Mouse (Mus musculus) hindbrain, embryonic 13.5 days (tissue): ENCODE measurements around the gene Fam198b. TPM values are rescaled to one million over a fixed set of nuclear protein-coding genes. Genes with fewer than 3 reads are reported as not detected.

Experiments used
- ATAC-seq: fragments of 200-750 bp; cut with Nextera tagmentation; 2 replicates; pipeline ENCODE4 v1.8.0; 2017; ENCODE audit warnings: moderate TSS enrichment; ENCODE audit not compliant: low FRiP score
- H3K27ac ChIP-seq: fragments of 300-500 bp; sonication (generic); 2 replicates; pipeline ENCODE4 v1.5.1; 2015; ENCODE audit warnings: inconsistent platforms, mild to moderate bottlenecking, moderate library complexity
- H3K27me3 ChIP-seq: fragments of 300-500 bp; sonication (generic); 2 replicates; pipeline ENCODE4 v1.6.1; 2015; ENCODE audit warnings: mild to moderate bottlenecking, inconsistent platforms
- H3K36me3 ChIP-seq: fragments of 300-500 bp; sonication (generic); 2 replicates; pipeline ENCODE4 v1.6.1; 2015; ENCODE audit warnings: mild to moderate bottlenecking, inconsistent platforms
- H3K4me1 ChIP-seq: fragments of 300-500 bp; sonication (generic); replicated peaks from 2 replicates; pipeline ENCODE4 v1.6.1; 2015; ENCODE audit warnings: inconsistent platforms
- H3K4me2 ChIP-seq: fragments of 300-500 bp; sonication (generic); 2 replicates; pipeline ENCODE4 v1.6.1; 2015; ENCODE audit warnings: inconsistent platforms, mild to moderate bottlenecking, moderate library complexity
- H3K4me3 ChIP-seq: fragments of 300-500 bp; sonication (generic); 2 replicates; pipeline ENCODE4 v1.5.1; 2015; ENCODE audit warnings: mild to moderate bottlenecking, inconsistent platforms
- H3K9ac ChIP-seq: fragments of 300-500 bp; sonication (generic); 2 replicates; pipeline ENCODE4 v1.6.1; 2015; ENCODE audit warnings: mild to moderate bottlenecking, inconsistent platforms
- H3K9me3 ChIP-seq: fragments of 300-500 bp; sonication (generic); 2 replicates; pipeline ENCODE4 v1.6.1; 2016; ENCODE audit warnings: inconsistent platforms
- WGBS: fragments of 180-500 bp; shearing (Covaris S2); methylation state at CpG from one replicate; pipeline ENCODE4 v1.1.7; 2015; 5-methylcytosine and 5-hydroxymethylcytosine counted together
- polyA plus RNA-seq: library from polyadenylated mRNA; unstranded; fragments of >200 nt; fragmentation: Nextera tagmentation; extraction: Ambion mirVana; gene quantifications from 2 replicates; pipeline ENCODE4 v1.2.1, GENCODE M21; 2015

Gene Fam198b
- polyA plus RNA-seq, 1 experiment from 2014 or later = 3.9 TPM

GRCm38 (mm10) chr3:79970498-79970897 lies 86.2 kb downstream of the Fam198b start:
- H3K27me3 ChIP-seq = no peaks in the 10 kb centered on the region
- 85% methylated on average over 2 of the region's 2 CpGs for WGBS
- no peaks in the 10 kb centered on the region for H3K9me3 ChIP-seq
- H3K4me3 ChIP-seq = no peak overlapping the region
- no peak overlapping the region for H3K9ac ChIP-seq
- H3K36me3 ChIP-seq = no peaks in the 10 kb centered on the region
- no peak overlapping the region for H3K27ac ChIP-seq
- no peak for ATAC-seq
- 0 out of 2 replicates have a peak, but pooled peaks cover 4% of the 10 kb centered on the region for H3K4me1 ChIP-seq
- no peak overlapping the region for H3K4me2 ChIP-seq

GRCm38 (mm10) chr3:79971542-79971941 lies 87.2 kb downstream of the Fam198b start:
- H3K4me3 ChIP-seq = no peak overlapping the region
- no peaks in the 10 kb centered on the region for H3K9me3 ChIP-seq
- H3K4me2 ChIP-seq = no peak overlapping the region
- H3K36me3 ChIP-seq = no peaks in the 10 kb centered on the region
- H3K27ac ChIP-seq = no peak overlapping the region
- 79% methylated on average over 7 of the region's 7 CpGs for WGBS
- H3K4me1 ChIP-seq = 0 out of 2 replicates have a peak, but pooled peaks cover 4% of the 10 kb centered on the region
- no peak for ATAC-seq
- no peaks in the 10 kb centered on the region for H3K27me3 ChIP-seq
- H3K9ac ChIP-seq = no peak overlapping the region

GRCm38 (mm10) chr3:79976786-79977185 lies 92.5 kb downstream of the Fam198b start:
- Histone ChIP-seq H3K4me1 (0 out of 2 replicates have a peak, but pooled peaks cover 4% of the 10 kb centered on the region), H3K27ac (no peak overlapping the region), H3K27me3 (no peaks in the 10 kb centered on the region), H3K4me3 (no peak overlapping the region), H3K4me2 (no peak overlapping the region), H3K36me3 (no peaks in the 10 kb centered on the region), H3K9me3 (no peaks in the 10 kb centered on the region), H3K9ac (no peak overlapping the region)
- ATAC-seq = no peak
- WGBS = 54% methylated on average over 3 of the region's 3 CpGs

GRCm38 (mm10) chr3:79977656-79978450 lies 93.5 kb downstream of the Fam198b start:
- H3K27me3 ChIP-seq = no peaks in the 10 kb centered on the region
- no peak for ATAC-seq
- H3K9me3 ChIP-seq = no peaks in the 10 kb centered on the region
- H3K27ac ChIP-seq = no peak overlapping the region
- no peak overlapping the region for H3K9ac ChIP-seq
- no peaks in the 10 kb centered on the region for H3K36me3 ChIP-seq
- WGBS = 78% methylated on average over 11 of the region's 11 CpGs
- H3K4me3 ChIP-seq = no peak overlapping the region
- 0 out of 2 replicates have a peak, but pooled peaks cover 4% of the 10 kb centered on the region for H3K4me1 ChIP-seq
- H3K4me2 ChIP-seq = no peak overlapping the region

GRCm38 (mm10) chr3:79980714-79981113 lies 96.4 kb downstream of the Fam198b start:
- Histone ChIP-seq H3K4me2 (no peak overlapping the region), H3K36me3 (no peaks in the 10 kb centered on the region), H3K9ac (no peak overlapping the region), H3K27ac (no peak overlapping the region), H3K27me3 (no peaks in the 10 kb centered on the region), H3K4me3 (no peak overlapping the region), H3K4me1 (no peaks in the 10 kb centered on the region), H3K9me3 (no peaks in the 10 kb centered on the region)
- no peak for ATAC-seq
- 100% methylated on average over 1 of the region's 1 CpGs for WGBS

GRCm38 (mm10) chr3:79983961-79984419 lies 99.7 kb downstream of the Fam198b start:
- no peaks in the 10 kb centered on the region for H3K9me3 ChIP-seq
- H3K9ac ChIP-seq = no peak overlapping the region
- no peak overlapping the region for H3K27ac ChIP-seq
- H3K4me3 ChIP-seq = no peak overlapping the region
- 76% methylated on average over 2 of the region's 2 CpGs for WGBS
- H3K4me2 ChIP-seq = no peak overlapping the region
- no peak for ATAC-seq
- H3K27me3 ChIP-seq = no peaks in the 10 kb centered on the region
- no peaks in the 10 kb centered on the region for H3K36me3 ChIP-seq
- no peaks in the 10 kb centered on the region for H3K4me1 ChIP-seq

GRCm38 (mm10) chr3:79984542-79984941 lies 100.2 kb downstream of the Fam198b start:
- no peak overlapping the region for H3K4me2 ChIP-seq
- no peak overlapping the region for H3K4me3 ChIP-seq
- ATAC-seq = no peak
- H3K36me3 ChIP-seq = no peaks in the 10 kb centered on the region
- H3K9ac ChIP-seq = no peak overlapping the region
- H3K27ac ChIP-seq = no peak overlapping the region
- no peaks in the 10 kb centered on the region for H3K9me3 ChIP-seq
- no peaks in the 10 kb centered on the region for H3K4me1 ChIP-seq
- WGBS = 79% methylated on average over 1 of the region's 1 CpGs
- no peaks in the 10 kb centered on the region for H3K27me3 ChIP-seq

- no peaks in the 10 kb centered on the region for H3K36me3 ChIP-seq
- no peak overlapping the region for H3K27ac ChIP-seq
- H3K4me3 ChIP-seq = no peak overlapping the region
- no peaks in the 10 kb centered on the region for H3K4me1 ChIP-seq
- no peak overlapping the region for H3K9ac ChIP-seq
- no peaks in the 10 kb centered on the region for H3K9me3 ChIP-seq
- H3K27me3 ChIP-seq = no peaks in the 10 kb centered on the region
- no peak overlapping the region for H3K4me2 ChIP-seq
- WGBS = 69% methylated on average over 8 of the region's 8 CpGs
- ATAC-seq = no peak
Measured at GRCm38 (mm10) chr3:79989250-79989649, 104.9 kb downstream of the Fam198b start.

GRCm38 (mm10) chr3:79989911-79990310 lies 105.6 kb downstream of the Fam198b start:
- no peaks in the 10 kb centered on the region for H3K36me3 ChIP-seq
- no peaks in the 10 kb centered on the region for H3K4me1 ChIP-seq
- H3K27ac ChIP-seq = no peak overlapping the region
- 41% methylated on average over 2 of the region's 2 CpGs for WGBS
- no peaks in the 10 kb centered on the region for H3K9me3 ChIP-seq
- no peak for ATAC-seq
- H3K4me2 ChIP-seq = no peak overlapping the region
- no peaks in the 10 kb centered on the region for H3K27me3 ChIP-seq
- H3K4me3 ChIP-seq = no peak overlapping the region
- no peak overlapping the region for H3K9ac ChIP-seq

- H3K4me3 ChIP-seq = no peak overlapping the region
- no peaks in the 10 kb centered on the region for H3K36me3 ChIP-seq
- H3K9ac ChIP-seq = no peak overlapping the region
- H3K4me1 ChIP-seq = no peaks in the 10 kb centered on the region
- ATAC-seq = no peak
- no peaks in the 10 kb centered on the region for H3K27me3 ChIP-seq
- no peak overlapping the region for H3K27ac ChIP-seq
- no peak overlapping the region for H3K4me2 ChIP-seq
- H3K9me3 ChIP-seq = no peaks in the 10 kb centered on the region
Measured at GRCm38 (mm10) chr3:79990480-79990879, 106.1 kb downstream of the Fam198b start.

GRCm38 (mm10) chr3:79994029-79994539 lies 109.8 kb downstream of the Fam198b start:
- no peak overlapping the region for H3K4me3 ChIP-seq
- H3K9ac ChIP-seq = no peak overlapping the region
- no peaks in the 10 kb centered on the region for H3K36me3 ChIP-seq
- no peaks in the 10 kb centered on the region for H3K9me3 ChIP-seq
- H3K4me1 ChIP-seq = no peaks in the 10 kb centered on the region
- no peak overlapping the region for H3K27ac ChIP-seq
- WGBS = 88% methylated on average over 5 of the region's 5 CpGs
- no peaks in the 10 kb centered on the region for H3K27me3 ChIP-seq
- no peak for ATAC-seq
- H3K4me2 ChIP-seq = no peak overlapping the region

- H3K36me3 ChIP-seq = no peaks in the 10 kb centered on the region
- no peak overlapping the region for H3K27ac ChIP-seq
- H3K9me3 ChIP-seq = no peaks in the 10 kb centered on the region
- H3K4me2 ChIP-seq = no peak overlapping the region
- ATAC-seq = no peak
- 79% methylated on average over 6 of the region's 6 CpGs for WGBS
- no peak overlapping the region for H3K4me3 ChIP-seq
- no peaks in the 10 kb centered on the region for H3K4me1 ChIP-seq
- H3K9ac ChIP-seq = no peak overlapping the region
- H3K27me3 ChIP-seq = no peaks in the 10 kb centered on the region
Measured at GRCm38 (mm10) chr3:79995726-79996125, 111.4 kb downstream of the Fam198b start.
